Mouse (Mus musculus) A20 (cell line): ENCODE data around the gene Tescl.
A peak's percentile ranks its signal among the peaks of the same experiment; 100 is the strongest.

Source experiments
- DNase-seq: peaks from one replicate; pipeline ENCODE4 v3.0.0-alpha.2; 2011; ENCODE audit warnings: low read depth, low spot score

Tescl gene

DNA sequence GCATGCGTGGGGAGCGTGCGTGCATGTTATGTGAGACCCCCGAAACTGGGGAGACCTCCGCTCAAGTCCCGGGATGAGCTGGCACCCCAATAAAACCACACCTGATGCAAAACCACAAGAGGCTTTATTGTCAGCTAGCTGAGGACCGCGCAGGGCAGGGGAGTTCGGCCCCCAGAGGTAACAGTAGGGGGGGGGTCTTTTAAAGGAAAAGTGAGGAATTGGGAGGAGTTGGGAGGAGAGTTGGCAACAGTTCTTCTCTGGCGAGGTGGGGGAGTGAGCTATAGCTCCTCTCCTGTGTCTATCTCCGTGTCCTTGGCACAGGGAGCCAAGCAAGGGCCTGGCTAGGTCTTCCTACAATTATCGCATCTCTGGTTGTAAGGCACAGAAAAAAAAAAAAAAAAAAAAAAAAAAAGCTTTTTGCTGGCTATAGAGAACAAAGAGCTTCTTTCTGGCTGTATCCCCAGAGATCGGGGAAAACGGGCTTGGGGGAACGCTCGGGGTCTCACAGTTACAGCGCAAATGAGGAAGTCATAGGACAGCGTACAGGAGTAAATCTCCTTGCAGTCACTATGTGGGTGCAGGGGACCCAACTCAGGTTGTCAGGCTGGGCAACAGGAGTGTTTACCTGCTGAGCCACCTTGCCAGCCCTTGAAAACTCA lies 33.8 kb downstream of the Tescl start:
- DNase-seq = no peak

DNA sequence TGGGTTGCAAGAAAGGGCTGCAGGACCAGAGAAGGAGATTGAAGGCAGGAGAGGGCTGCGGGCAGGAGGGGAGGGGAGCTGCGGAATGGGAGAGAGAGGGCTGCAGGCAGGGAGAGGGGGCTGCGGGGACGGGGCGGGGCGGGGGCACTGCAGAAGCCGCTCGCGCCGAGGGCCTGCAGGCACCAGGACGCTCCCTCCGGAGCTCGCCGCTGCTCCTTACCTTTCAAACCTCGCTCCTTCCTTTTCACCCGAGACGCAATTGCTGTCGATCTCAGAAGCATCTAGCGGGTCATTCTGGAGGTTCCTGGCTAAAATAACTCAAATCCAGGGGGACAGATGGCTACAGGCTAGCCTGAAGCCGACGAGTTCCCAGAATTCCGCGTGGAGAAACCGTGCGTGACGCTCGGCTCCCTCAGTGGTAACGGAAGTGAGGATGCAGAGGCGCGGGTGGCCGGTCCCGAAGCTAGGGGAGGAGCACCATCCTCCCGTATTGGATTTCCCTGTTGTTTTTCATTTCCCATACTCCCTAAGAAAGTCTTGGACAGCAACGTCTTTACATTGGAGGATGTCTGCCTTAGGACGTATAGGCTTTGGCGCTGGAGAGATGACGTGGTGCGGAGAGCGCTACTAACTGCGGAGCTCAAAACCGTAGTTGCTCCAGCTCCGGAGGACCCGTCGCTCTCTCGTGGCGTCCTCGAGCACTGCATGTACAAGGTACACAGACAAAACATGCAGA lies 34.6 kb downstream of the Tescl start:
- peak; percentile 88 for DNase-seq

GRCm38 (mm10) chr7:24298635-24298972 lies 35.1 kb downstream of the Tescl start:
- no peak for DNase-seq

DNA sequence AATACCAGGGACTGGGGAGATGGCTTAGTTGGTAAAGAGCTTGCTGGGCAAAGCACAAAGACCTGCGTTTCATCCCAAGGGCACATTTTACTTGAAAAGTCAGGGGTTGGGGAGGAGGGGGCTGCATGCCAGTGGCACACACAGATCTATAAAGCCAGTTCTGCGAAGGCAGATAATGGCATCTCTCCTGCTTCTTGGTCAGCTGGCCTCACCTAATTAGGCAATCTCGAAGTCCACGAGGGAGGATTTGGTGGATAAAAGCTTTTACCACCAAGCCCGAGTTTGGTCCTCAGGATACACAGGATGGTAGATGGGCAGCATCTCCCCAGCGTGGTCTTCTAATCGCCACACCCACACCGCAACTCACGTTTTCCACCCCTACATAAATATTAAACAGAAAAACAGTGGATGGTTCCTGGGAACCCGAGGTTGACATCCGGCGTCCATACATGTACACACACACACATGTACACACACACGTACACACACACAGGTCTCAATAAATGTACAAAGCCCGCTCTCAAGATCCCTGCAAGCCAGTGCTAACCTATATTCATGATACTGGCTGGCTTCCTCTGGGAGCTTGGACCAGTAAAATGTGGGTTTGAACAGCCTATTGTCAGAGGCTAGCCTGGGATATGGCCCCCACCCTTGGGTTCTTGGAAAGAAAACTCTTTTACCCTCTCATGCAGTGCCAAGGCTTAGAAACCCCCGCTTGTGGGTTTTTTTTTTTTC lies 36.2 kb downstream of the Tescl start:
- no peak for DNase-seq

DNA sequence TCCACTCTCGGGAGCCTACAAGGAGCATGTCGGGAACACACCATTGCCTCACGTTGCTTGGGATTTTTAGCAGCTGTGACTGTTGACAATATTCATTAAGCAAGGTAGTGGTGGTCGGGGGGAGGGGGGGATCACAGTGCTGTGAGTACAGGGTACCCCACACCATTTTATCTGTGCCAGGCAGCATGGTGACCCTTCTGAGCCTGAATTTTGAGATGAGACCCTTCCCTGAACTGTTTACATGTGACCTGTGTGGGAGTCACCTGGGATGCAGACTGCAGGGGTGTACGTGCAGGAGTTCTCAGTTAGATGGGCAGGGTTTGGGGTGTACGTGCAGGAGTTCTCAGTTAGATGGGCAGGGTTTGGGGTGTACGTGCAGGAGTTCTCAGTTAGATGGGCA lies 37.4 kb downstream of the Tescl start:
- DNase-seq = no peak

DNA sequence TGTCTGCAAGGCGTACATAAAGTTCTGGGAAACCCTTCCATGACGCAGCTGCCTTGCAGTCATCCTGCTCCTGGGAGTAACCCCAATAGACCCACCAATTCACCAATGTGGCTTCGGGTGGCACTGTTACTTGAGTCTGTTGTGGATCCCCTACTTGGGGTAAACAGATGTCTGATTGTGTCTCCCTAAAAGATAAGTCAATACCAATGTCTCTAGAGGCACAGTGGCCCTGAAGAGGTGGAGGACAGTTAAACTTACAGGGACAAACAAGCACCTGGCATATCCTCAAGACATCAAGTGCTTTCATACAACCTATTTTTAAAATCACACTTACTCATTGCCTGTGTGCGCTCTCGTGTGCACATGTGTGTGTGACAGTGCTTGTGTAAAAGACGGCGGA lies 38.4 kb downstream of the Tescl start:
- no peak for DNase-seq

DNA sequence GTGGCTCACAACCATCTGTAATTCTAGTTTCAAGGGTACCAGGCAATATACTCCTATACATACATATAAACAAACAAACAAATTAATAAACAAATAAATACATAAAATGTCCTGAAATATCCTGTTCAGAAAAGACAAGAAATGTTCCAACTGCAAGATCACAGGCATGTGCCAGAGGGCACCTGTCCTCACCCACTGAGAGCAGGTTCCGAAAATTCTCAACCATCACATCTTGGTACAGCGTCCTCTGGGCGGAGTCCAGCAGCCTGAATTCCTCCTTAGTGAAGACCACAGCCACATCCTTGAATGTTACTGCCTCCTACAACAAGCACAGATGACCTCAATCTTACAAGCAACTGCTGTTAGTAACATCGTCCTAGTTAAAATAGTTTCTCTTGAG lies 39.0 kb downstream of the Tescl start:
- DNase-seq = no peak

- DNase-seq = no peak
These were observed 40.5 kb downstream of the Tescl start for GRCm38 (mm10) chr7:24293061-24293851.

DNA sequence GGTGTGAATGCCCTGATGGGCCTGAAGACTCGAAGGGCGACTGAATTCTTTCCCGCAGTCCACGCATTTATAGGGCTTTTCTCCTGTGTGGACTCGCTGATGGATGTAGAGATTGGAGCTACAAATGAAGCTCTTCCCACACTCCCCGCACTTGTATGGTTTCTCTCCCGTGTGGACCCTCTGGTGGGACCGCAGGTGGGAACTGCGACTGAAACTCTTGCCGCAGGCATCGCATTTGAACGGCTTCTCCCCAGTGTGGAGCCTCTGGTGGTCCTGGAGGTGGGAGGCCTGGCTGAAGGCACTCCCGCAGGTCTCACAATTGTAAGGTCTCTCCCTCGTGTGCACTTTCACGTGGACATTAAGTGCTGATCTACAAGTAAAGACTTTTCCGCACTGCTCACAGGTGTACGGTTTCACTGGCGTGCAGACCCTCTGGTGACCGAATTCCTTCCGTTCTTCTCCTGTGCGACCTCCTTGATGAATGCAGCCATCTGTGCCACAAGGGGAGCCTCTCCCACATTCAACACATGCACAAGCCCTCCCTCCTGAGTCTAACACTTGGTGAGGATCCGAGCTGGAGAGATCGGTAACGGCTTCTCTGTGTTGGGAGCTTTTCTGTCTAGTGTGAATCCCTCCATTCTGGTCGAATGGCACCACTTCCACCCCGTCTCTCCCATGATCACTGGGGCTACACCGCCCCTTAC lies 42.2 kb downstream of the Tescl start:
- no peak for DNase-seq

- no peak for DNase-seq
These were observed 43.5 kb downstream of the Tescl start for GRCm38 (mm10) chr7:24290106-24290693.

DNA sequence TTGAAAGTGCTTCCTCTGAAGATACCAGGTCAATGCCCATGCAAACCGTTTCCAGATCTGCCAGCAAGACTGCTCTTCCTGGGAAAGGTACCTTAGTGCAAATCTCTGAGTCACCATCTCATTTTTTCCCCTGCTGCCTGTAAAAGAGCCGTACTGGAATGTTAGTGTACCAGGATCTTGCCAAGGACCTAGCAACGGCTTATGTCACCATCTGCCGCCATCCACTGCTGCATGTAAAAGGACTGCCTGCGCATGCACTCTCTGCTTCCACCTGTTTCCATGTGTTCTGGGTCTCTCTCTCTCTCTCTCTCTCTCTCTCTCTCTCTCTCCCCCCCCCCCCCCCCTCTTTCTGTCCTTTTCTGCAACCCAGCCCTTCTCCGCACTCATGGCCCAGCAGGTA lies 45.2 kb downstream of the Tescl start:
- no peak for DNase-seq

DNA sequence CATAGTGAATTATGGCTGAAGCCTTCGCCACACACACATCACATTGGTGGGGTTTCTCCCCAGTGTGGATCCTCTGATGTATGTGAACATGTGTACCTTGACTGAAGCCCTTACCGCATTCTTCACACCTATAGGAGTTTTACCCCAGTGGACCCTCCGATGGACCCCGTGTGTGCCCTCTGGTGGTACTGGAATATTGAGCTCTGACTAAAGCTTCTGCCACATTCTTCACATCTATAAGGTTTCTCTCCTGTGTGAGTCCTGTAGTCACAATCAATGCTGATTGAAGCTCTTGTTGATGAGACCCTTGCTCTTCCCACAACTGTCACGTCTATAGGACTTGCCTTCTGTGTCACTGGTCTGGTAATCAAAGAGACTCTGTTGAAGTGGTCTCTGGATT lies 46.1 kb downstream of the Tescl start:
- DNase-seq = no peak

- DNase-seq = no peak
These were observed 46.8 kb downstream of the Tescl start for GRCm38 (mm10) chr7:24286916-24287315.

GRCm38 (mm10) chr7:24286090-24286489 lies 47.6 kb downstream of the Tescl start:
- DNase-seq = peak; percentile 33
